Mouse (Mus musculus) NIH3T3 (cell line): ENCODE measurements around the gene Mtss1l.

ENCODE experiments used
- DNase-seq: peaks from one replicate; pipeline ENCODE4 v3.0.0-alpha.2; 2012; ENCODE audit warnings: low read depth

Mtss1l gene

DNA sequence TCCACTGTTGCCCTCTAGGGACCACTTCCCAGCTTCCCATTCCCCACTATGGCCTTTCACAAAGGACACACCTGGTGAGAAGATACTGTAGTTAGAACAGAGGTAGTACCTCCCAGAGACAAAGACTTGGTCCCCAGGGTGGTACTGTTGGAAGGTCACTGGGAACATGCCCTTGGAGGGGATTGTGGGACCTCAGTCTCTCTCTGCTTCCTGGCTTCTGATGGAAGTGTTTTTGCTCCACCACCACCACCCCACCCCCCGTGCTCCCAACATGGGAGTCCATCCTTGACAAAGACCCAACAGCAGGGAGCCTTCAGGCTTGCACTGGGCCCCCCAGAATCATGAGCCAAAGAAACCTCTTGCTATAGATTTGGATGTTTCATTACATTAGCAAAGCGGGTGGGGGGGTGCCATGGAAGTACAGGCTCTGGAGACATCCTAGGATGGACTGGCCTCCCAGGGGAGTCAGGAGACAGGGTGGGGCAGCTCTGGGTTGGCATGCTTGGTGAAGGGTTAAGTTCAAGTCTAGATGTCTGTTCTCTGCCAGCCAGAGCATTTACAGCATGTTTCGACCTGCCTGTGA is 14.9 kb upstream of the Mtss1l start:
- DNase-seq: no peak

DNA sequence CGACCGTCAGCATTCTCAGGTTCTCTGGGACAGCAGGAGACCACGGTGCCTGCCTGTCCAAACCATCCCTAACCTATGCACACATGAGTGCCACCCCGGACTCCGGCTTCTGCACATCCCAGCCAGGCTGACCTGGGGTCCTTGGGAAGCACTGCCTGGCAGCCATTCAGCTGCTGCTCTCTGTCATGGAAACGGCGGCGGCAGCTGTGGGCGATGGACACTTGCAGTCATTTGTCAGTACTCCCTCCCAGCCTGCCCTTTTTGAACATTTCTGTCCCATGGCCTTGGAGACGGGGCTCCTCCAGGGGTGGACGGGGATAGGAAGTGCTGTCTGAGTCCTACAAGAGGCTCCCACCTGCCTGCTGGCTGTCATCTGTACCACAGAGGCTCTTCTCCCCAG is 12.8 kb upstream of the Mtss1l start:
- DNase-seq: no peak

DNA sequence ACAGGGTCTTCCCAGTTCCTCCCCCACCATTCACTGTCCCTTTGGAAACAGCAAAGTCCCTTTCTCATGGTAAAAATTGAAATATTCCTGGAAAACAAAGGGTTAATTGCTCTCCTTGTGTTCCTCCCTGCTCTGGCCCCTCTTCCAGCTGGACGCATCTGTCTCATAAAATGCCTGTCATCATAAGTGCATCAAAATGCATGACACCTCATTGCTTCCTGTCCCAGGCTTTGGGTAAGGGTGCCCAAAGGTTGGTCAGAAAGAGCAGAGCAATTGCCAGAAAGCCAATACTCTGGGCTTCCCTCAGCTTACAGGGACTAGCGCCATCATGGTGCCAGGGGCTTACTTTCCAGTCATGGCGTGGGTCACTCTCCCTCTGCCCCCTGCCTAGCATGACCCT is 10.7 kb upstream of the Mtss1l start:
- no peak for DNase-seq

DNA sequence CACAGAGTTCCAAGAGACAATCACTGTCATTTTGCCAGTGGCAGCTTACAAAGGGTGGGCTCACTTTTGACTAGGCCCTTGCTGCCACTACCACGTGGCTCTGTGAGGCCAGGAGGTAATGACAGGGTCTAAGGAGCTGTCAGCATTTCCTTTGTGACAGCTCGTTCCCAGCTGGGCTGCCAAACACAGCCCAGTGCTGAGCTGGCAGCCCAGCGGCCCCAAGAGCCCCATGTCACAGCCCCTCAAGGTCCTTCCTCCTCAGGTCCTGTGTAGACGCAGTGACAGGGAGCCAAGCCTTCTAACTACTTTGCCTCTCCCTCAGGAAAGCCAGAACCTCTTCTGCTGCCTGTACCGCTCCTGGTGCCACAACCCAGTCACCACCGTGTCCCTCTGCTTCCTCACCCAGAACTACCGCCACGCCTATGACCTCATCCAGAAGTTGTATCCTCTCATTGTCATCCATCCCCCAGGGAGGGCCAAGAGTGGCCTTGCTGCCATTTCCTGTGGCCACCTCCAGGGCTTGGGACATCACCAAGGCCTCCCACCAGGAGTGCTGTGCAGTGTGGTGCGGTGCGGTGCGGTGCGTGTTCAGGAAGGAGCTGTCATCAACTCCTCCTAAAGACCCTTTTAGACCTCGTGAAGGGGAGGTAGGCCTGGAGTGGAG is 9.9 kb upstream of the Mtss1l start:
- no peak for DNase-seq

DNA sequence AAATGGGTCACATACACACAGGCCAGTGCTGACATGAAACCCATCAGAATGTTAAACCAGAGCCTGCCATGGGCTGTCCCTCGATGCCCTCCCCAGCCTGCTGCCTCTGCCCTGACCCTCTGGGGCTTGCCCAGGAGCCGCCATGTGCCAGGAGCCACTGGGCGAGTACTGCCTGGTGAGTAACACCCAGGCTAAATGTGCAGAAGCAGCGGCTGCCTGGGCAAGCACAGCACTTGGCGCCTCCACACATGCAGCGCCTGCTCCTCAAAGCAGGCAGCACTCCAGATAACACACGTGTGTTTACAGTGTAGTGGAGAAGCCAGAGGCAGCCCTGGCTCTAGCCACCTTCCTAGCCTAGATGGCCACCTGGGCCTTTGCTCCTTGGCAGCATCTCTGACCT is 8.2 kb upstream of the Mtss1l start:
- peak; percentile 46 for DNase-seq

DNA sequence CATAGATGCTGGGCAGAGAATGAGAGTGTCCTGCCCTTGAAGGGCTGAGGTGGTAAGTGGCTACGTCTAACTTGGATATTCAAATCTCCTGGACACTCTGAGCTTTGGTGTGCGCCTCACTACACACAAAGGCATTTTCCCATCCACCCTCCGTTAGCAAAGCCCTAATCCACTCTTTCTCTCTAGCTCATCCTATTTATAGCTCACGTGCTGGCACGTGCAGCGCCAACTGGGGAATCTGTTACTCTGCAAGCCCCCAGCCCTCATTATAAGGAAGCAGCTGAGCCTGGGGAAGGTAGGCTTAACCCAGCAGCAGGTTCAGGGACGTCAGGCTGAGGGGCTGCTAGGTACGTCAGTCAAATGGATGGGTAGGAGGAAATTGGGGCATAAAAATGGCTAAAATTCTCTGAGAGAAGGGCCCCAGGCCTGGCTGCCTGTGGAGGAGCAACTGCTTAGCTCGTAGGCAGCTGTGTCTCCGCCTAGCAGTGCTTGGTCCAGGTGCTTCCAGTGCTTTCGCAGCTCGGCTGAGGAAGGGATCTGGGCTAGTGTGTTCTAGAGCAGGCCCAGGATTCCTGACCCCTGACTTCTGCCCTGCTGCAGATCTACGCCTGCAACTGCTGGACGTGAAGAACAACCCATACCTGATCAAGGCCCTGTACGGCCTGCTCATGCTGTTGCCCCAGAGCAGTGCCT is 6.3 kb upstream of the Mtss1l start:
- DNase-seq: no peak

DNA sequence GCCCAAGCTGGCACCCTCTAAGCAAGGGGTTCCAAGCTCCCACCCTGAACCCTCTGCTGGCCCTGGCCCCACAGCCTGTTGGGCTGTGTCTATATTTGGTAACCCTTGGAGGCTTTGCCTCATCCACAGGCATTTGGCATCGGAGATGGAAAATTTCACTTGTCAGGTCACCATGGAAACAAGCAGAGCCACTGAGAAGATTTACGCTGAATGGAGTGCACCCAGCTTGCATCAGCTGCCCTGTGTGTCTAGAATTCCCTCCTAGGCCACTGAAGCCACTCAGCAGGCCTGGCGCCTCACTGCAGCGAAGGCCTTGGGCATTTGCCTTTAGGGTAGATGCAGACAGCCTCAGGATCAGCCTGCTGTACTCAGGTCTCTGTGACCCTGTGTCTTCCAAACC is 5.2 kb upstream of the Mtss1l start:
- peak; percentile 97 for DNase-seq

DNA sequence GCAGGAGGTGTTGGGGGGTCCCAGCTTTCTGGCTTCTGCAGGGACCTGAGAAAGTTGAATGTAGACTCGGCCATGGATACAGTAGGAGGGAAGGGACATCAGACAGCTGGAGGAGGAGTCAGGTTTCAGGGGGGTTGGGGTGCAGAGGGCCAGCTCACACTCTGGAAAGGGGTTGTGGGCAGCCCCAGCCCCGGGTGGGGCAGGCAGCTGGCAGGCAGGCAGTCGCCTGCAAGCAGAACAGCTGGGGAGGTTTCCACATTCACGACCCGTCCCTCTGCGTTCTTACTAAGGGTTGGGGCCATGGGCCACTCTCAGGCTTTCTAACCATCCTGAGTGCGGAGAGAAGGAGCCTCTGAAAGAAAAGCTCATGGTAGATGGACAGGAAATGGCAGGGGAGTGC is 4.1 kb upstream of the Mtss1l start:
- no peak for DNase-seq

DNA sequence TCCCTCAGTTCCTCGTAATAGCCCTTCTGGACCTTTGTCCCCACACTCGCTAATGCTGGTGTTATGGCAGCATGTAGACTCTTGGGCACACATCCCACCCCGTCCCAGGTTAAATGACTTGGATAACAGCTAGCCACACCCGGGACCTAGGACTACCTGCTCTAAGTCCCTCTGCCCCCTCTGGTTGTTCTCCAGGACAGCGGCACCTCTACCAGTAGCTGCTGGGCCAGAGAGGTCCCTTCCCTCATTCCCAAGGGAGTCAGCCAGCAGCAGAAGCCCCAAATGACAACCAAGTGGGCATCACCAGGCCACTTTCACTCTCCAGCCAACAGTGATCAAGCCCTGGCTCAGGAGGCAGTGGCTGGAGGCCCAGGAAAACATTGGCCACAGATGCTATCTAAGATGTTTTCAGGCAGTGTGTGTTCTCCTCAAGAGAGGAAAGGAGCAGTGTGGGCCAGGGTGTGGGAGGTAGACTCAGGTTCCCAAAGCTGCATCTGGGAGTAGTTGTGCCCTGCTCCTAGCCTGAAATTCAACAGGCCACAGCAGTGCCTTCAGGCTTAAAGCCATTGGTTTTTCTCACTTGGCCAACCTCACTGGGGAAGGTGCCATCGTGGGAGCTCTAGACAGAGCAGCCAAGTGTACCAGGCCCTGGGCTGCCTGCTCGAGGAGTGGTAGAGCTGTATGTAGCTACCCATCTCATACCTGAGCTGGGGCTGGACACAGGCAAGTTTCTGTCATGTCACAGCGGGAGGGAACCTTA is 2.9 kb upstream of the Mtss1l start:
- DNase-seq: peak; percentile 61

DNA sequence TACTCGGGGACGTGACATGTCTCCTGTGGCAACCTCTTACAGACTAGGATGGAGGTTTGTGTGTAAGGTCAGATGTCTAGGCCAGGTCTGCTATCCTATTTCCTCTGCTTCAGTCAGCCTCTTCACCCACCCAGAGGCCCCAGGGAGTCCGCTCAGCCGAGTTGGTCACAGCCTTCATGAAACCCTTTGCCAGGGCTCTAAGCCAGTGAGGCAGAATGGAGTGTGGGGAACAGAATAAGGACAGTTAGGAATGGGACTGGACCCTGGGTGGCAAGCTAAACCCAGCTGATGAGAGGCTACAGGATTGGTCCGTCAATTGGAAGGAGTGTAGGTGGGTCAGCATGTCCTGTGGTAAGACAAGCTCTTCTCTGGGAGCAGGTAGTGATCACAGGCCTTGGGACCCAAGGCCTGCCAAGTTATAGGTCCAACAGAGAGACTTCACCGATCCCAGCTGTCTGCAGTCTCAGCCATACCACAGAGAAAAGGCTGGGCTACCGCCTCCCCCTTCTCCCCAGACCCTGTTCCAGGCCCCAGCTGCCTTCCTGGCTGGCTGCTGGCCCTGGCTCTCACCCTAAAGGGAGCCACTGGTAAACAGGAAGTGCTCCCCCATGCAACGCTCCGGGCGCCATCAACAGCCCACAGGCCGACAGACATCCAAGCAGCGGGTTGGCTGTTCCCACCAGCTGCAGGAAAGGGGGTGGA is 2.2 kb upstream of the Mtss1l start:
- DNase-seq: no peak

DNA sequence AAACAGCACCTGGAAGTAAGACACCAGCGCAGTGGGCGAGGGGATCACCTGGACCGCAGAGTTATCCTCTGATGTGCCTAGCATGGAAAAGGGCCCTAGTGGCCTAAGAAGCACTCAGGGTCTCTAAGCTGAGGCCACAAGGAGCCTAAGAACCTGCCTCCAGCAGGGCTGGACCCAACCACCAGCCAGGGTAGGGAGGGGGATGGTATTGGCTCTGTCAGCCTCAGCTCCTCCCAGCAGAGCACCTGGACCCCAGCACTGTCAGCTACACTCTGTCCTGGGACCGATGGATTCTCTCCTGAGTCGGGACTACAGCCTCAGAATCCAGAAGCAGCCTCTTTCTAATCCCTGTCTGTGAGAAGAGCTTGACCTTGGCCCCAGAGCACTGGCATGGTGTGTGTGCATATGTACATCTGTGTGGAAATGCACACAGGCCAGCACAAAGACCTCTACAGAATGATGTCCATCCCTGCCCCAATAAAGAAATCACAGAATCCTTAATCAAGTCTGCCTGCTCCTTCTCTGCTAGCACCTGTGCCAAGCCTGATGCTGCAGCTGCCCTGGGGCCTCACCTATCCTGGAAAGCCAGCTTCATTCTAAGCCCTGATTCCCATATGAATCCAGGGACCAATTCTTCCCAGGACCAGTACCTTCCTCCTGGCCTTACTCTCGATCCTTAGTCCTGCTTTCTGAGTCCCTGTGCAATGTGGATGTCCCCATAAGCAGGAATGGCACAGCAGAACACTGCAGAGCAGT is 1.2 kb upstream of the Mtss1l start:
- DNase-seq: no peak

DNA sequence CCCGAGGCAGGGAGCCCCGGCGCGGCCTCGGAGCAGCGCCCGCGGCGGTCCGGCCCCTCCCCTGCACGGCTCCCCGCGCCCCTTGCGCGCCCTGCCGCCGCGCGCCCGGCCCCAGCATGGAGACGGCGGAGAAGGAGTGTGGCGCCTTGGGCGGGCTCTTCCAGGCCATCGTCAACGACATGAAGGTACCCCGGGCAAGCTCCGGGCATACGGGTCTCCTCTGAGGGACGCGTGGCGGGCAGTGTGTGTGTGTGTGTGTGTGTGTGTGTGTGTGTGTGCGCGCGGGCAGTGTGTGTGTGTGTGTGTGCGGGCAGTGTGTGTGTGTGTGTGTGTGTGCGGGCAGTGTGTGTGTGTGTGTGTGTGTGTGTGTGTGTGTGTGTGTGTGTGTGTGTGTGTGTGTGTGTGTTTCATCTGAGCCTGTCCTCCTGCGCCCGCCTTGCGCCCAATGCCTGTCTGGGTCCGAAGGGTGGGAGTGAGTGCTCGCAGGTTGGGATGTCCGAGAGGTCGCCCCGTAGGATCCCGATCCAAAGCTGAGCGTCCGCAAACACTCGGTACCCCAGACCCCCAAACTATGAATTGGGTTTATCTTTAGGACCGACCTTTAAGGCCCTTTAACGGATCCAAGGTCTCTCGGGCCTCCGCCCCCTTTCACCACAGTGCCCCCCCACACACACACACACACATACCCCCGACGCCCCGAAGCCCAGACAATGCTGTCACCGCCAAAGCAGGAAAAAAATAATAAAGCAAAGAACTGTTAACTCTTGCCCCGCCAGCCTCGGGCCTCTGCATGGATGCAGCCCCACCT is 534 bp downstream of the Mtss1l start:
- DNase-seq: peak; percentile 49

DNA sequence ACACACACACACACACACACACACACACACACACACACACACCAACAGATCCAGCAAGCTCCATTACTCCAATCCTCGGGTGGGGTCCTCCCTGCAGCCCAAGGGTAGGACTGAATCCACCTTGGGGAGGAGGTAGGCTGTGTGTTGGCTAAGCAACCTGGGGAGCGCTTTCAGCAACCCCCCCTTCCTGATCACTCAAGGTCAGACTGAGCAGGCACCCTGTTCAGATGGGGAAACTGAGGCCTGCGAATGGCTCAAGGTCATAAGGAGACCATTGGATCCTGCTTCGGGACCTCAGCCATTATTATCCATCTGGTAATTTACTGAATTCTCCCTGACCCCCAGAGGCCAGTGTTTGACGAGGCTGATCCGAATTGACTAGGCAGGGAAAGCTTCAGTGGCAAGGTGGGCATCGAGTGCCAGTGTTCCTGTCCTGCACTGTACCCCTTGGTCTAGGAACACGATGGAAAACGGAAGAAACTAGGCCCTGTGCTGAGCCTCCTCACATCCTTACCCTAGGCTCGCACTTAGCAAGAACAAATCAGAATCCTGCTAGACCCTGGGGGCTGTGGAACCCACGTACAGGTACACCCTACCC is 1.2 kb downstream of the Mtss1l start:
- no peak for DNase-seq

DNA sequence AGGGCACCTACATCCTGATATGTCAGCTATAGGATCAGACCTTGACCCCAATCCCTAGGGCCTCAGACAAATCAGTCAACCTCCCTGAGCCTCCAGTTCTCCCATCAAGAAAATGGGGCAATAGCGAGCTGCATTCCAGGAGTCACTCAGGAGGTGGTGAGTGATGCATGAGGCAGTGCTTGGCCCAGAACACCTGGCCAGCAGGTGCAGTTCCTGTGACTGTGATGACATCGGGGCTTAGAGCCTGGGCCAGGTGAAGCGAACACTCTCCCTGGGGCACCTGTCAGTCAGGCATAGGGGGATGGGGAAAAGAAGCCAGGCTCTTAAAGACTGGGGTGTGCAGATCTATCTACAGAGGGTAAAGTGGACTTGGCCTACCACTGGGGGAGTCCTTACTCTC is 3.2 kb downstream of the Mtss1l start:
- no peak for DNase-seq

DNA sequence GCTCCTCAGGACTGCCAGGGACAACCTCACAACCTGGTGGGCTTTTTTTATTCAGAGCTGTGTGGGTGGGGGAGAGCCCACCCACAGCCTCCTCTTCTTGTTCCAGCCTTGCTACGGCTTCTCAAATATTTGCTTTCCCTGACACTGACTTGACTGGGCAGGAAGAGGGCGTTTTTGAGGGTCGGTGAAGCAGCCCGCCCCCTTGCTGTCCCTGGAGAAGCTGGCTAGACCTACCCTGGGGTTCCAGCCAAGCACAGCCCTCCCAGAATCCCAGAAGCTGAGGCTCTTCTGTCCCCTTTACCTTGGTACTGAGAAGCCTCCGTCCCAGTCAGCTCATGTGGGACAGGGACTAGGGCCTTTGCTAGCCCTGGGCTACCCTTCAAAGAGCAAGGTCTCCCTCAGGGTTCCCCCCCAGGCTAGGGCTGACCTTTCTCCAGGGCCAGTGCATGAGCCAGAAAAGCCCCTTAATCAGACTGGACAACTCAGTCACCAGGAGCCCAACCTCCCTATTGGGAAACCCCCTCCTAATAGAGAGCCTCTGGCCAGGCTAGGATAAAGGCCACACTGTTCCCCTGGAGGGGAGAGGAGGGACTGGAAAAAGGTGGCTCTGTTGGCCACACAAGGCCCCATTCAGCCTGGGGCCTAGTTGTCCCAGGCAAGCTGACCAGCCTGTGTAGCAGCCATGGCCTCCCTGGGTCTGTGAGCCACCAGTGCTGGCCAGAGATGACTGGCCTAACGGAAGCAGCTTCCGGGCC is 4.0 kb downstream of the Mtss1l start:
- DNase-seq: no peak

DNA sequence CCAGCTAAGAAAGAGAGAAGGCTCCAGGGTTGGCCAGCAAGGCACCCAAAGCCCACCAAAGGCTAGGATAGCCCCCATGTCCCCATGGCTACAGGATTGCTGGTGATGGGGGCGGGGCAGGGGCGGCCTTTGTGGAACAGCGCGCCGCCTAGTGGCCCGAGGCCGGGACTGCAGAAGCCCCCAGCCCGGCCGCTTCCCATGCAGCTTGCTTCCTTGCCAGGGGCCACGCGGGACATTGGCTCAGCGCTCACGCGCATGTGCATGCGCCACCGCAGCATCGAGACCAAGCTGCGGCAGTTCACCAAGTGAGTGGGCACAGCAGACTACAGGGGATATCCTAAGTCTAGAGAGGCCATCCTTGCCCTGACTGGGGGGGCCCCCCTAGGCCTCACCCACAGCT is 5.6 kb downstream of the Mtss1l start:
- peak; percentile 65 for DNase-seq

DNA sequence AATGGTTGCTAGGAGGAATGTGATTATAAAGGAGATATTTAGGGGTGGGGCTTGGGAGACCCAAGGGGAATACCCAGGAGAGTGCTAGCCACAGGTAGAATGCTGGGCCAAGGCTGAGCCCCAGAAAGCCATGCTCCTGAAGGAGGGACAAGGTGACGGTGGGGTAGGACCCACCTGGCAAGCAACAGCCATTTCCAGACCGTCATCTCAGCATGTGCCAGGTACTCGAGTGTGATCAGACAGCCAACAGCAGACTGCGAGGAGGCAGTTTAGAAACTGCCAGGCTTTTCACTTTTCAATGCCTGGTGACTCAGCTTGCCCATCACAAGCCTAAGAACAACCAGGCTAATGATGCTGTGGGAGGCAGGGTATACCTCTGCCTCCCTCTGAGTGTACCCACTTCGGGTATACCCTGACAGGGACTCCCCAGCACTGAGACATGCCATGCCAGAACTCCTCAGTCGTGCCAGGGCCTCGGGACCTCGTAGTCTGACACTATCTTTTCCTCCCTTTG is 10.1 kb downstream of the Mtss1l start:
- DNase-seq: no peak

DNA sequence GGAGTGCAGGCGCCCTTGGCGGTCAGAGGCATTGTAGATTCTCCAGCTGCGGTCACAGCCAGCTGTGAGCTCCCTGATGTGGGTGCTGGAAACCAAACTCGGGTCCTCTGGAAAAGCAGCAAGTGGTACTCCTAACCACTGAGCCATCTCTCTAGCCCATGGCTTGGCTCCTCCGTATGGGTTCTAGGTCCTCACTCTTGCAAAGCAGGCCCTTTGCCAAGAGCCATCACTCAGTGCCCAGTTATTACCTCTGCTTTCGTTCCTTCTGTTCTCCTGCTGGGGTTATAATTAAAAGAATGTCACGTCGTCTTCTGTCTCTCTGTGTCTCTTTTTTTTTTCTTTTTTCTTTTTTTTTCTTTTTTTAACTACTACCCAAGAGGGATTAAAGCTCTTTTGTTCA is 11.8 kb downstream of the Mtss1l start:
- no peak for DNase-seq

DNA sequence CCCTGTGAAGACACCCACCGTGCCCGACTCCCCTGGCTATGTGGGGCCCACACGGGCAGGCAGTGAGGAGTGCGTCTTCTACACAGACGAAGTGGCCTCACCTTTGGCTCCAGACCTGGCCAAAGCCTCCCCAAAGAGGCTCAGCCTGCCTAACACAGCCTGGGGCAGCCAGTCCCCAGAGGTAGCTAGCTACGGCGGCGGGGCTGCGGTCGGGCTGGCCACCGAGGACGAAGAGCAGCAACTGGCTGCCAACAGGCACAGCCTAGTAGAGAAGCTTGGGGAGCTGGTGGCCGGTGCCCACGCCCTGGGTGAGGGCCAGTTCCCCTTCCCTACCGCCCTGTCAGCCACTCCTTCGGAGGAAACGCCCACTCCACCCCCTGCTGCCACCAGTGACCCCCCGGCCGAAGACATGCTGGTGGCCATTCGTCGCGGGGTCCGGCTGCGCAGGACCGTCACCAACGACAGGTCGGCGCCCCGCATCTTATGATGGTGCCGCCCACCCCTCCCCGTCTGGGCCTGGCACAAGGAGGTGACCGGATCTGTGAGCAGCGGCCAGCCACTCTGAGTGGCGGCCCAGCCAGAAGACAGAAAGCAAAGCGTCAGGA is 17.4 kb downstream of the Mtss1l start:
- DNase-seq: no peak
